Mouse (Mus musculus) spleen, adult 12 weeks (tissue): ENCODE measurements around the gene Snd1.

Source experiments
- DNase-seq: peaks from one replicate; pipeline ENCODE4 v3.0.0; 2022; ENCODE audit warnings: low spot score

Snd1 gene

GRCm38 (mm10) chr6:28474839-28475238 is at the start of gene Snd1:
Gene Snd1 (plus strand): TSS chr6:28475139.
- DNase-seq, result no peak

- no peak for DNase-seq
These were observed 47.7 kb upstream of the Snd1 start, which contains the start of gene Fscn3 for GRCm38 (mm10) chr6:28427096-28427839. Gene Fscn3 (plus strand): TSS chr6:28427789.

GRCm38 (mm10) chr6:28428290-28428689 is 46.6 kb upstream of the Snd1 start, which contains the start of gene Gcc1:
Gene Gcc1 (minus strand): TSS chr6:28428390.
- no peak for DNase-seq

DNA sequence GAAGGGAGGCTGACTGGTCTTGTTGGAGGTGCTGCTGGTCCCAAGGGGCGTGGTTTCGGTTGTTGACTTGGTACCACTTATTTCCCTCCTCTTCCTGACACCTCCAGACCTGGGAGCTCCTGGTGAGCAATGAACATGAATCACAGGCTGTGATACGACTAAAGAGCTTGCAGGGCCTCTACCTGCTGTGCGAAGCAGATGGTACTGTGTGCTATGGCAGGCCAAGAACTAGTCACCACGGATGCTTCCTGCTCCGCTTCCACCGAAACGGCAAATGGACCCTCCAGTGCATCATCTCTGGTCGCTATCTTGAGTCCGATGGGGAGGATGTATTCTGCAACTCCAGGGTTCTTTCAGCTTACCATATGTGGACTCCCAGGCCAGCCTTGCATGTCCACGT is 45.1 kb upstream of the Snd1 start:
- no peak for DNase-seq

GRCm38 (mm10) chr6:28430795-28431537 is 44.0 kb upstream of the Snd1 start:
- no peak for DNase-seq

DNA sequence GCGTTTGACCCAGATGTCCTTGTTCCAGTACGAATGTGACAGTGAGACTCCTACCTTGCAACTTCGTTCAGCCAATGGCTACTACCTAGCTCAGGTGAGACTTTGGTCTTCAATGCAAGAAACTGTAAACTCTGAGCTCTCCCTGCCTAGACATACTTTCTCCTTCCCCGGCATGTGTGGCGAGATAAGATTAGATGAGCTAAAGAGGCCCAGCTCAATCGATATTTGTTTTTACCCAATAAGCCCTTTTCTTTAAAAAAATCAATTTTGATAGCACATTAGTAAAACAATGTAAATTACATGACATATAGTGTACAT is 43.4 kb upstream of the Snd1 start:
- no peak for DNase-seq

- DNase-seq, result no peak
These were observed 27.0 kb upstream of the Snd1 start for GRCm38 (mm10) chr6:28447937-28448336.

DNA sequence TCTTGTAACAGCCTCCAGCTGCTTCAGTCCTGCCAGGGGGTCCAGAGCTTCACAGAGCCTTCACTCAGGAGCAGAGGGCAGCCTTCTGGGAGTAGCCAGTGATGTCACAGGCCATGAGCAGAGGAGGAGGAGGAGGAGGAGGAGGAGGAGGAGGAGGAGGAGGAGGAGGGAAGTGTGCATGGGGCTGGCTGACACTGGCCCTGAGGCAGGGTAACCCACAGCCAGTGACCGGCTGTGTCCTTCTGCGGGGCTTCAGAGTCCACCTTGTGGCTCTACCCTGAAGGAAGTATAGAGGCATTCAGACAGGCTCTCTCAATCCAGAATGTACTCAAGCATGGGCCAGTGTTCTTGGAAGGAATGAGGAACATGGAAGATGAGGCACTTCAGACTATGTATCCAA is 25.7 kb upstream of the Snd1 start, which contains the start of gene Pax4:
TSS of gene Pax4 (minus strand) at position 101 of the 400 bp plus-strand sequence.
- DNase-seq, result no peak

GRCm38 (mm10) chr6:28450481-28450880 is 24.5 kb upstream of the Snd1 start:
- no peak for DNase-seq

DNA sequence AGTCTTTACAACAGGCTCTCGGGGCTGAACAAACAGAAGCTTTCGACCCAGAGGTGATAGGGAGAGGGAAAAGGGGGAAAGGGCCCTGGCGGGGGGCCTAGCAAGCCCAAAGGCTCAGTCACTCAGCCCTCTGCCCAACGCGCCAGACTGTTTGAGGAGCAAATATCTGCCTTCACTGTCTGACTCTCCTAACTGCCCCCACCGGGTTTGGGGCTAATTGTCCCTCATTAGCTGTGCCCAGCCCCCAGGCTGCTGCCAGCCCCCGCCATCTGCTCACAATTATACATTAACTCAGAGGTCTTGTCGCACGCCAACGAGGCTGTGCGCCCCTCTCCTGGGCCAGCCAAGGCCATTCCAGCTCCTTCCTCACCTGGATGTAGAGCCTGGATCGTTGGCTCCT is 24.0 kb upstream of the Snd1 start:
- no peak for DNase-seq

DNA sequence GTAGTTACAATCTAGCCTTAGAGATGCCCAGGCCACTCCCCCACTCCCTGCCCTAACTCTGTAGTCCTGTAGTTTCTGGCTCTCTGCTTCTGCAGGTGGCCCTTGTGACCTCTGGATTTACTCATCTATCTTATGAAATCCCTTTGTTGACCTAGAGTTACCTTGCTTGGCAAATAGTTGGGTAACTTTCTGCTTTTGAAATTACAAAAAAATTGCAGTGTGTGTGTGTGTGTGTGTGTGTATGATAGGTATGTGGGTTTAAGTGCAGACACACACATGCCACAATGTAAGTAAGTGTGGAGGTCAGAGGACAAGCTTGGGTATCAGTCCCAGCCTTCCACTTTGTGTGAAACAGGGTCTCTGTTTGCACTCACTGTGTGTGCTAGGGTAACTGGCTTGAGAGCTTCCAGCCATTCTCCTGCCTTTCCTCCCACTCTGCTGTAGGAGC is 15.7 kb upstream of the Snd1 start:
- DNase-seq, result no peak

DNA sequence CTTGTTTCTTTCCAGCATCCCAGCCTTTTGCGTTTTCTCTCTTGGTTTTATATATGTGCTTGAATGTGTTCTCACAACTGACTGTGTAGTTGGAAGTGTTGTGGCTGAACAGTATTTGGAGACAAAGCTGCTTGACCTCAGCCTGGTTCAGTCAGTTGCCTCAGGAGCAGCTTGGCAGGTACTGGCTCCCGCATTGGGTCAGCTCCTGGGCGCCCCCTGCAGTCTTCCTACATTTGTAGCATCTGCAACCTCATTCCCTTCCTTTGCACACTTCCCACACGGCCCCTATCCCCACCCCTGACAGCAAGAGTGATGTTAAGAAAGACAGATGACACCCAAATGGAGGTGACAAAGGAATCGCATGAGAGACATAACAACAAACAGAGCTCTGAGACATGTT is 14.4 kb upstream of the Snd1 start:
- peak; percentile 12 for DNase-seq

DNA sequence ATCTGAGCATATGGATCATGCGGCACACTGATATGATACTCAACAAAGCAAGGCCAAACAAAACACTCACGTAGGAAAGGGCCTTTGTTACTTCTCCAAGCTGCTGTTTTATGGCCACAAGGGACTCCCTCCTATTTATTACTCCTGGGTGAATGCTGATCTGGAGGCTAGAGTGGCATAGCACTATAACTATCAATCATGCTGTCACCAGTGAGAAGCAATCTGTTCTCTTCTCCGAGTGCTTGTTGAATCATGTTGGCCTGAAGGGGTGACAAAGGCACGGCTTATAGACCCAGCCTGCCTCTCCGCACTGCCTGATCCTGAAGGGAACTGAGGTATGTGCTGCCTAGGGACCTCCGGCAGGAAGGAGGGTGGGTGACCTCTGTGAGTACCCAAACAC is 10.3 kb upstream of the Snd1 start:
- no peak for DNase-seq

DNA sequence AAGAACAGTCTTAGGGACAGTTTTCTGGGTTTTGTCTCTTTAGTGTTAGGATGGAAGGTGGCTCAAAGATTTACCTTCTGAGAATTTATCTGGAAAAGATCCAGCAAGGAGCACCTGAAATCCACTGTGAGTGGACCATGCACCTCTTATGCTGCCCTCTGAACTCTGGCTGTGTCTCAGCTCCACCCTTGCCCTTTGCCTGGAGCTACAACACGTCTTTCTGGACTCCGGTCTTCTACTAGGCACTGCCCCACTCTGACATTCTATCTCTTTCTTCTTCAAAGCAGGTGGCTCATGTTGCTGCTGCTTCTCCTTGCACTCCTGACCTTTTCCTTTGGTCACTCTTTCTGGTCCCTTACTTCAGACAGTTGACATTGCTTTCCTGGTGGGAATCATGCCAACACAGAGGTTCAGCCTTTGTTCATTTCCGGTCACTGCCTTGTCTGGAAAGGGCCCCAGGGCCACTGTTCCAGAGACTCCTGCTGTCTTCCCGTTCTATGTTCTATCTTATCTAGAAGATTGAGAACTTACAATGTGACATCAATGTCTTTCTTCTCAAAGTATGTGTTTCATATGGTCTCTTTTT is 4.8 kb upstream of the Snd1 start:
- DNase-seq, result no peak

DNA sequence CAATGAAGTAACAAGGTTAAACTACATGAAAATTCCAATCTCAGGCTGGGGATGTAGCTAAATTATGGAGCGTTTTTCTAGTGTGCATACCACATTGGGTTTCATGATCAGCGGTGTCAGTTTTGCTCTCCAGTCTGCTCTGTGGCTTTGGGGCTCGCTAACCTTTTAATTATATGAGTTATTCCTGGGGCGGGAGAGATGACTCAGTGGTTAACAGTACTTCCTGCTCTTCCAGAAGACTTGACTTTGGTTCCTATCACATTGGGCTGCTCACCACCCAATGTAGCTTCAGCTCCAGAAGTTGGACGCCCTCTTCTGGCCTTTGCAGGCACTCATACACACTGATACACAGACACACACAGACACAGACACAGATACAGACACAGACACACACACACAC is 4.3 kb upstream of the Snd1 start:
- DNase-seq, result no peak

DNA sequence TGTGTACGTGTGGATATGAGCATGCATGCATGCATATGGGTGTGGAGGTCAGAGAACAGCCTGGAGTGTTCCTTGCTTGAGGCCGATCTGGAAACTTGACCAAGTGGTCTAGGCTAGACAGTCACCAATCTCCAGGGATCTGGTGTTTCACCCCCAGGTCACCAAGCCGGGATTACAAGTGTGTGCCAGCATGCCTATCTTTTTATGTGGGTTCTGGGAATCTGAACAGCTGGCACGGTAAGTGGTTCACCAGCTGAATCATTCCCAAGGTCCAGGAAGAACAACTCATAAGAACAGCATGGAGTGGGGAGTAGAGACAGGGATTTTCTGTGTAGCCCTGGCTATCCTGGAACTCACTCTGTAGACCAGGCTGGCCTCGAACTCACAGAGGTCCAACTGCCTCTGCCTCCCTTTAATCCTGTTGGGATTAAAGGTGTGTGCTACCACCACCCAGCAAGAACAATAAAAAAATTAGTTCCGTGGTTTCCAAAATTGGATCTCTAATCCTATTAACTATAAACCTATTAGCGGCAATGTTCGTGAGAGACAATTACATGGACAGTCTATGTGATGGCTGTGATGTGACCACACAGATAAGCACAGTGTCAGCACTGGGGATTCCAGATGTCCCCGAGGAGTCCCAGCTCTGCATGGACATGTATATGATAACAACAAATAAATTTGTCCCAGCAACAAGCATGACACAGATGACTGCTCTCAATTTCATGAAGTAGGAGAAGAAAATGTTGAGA is 3.5 kb upstream of the Snd1 start:
- no peak for DNase-seq

- no peak for DNase-seq
These were observed 728 bp upstream of the Snd1 start for GRCm38 (mm10) chr6:28474211-28474610.

GRCm38 (mm10) chr6:28479865-28480751 is 5.2 kb downstream of the Snd1 start:
- DNase-seq, result peak; percentile 95

GRCm38 (mm10) chr6:28480752-28481492 is 6.0 kb downstream of the Snd1 start:
- DNase-seq, result no peak

DNA sequence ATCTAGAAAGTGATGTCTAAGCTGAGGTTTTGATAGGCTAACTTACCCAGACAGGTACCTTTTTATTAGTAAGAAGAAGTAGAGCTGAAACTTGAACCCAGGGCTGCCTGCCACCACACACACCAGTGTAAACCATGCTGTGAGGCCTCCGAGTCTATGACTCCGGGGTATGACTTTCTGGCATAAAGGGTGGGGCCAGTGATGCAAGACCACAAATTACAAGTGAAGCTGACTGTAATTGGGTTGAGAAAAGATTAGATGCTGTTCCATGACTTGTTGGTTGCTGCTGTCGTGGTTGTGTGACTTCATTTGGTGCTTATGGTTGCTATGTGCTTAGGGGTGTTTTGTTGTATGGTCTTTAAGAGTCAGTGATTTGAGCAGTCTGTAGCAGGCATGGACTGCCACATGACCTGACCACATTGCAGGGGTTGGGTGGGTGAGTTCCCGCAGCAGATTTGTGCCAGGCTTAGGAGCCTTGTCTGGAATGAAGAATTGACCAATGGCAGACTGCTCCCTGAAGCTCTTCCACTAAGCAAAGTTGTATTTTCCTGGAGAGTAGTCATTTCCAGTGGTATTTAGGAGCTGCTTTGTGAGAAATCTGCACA is 7.9 kb downstream of the Snd1 start:
- no peak for DNase-seq
